Mouse (Mus musculus) megakaryocyte progenitor cell, adult 5-6 weeks (primary cell): ENCODE data around the gene Stat5b. TPM values are rescaled to one million over a fixed set of nuclear protein-coding genes. Genes with fewer than 3 reads are reported as not detected.

Source experiments
- ATAC-seq: replicated peaks from 2 replicates; pipeline ENCODE4 v1.8.0; 2016; ENCODE audit warnings: mild to moderate bottlenecking, moderate TSS enrichment, inconsistent platforms; ENCODE audit not compliant: poor library complexity
- total RNA-seq, 2 experiments: library from RNA; stranded (forward) in 1 of 2; stranded (reverse) in 1 of 2; fragments of 157-497, 149-512 nt in 1 of 2; fragments of 200-1000 nt in 1 of 2; gene quantifications; 2 replicates each; pipeline versions ENCODE4 v1.2.3 to v1.2.4; 2015 to 2017

Stat5b gene
- total RNA-seq, 2 experiments from 2014 or later = 29.4 to 32.2 TPM

DNA sequence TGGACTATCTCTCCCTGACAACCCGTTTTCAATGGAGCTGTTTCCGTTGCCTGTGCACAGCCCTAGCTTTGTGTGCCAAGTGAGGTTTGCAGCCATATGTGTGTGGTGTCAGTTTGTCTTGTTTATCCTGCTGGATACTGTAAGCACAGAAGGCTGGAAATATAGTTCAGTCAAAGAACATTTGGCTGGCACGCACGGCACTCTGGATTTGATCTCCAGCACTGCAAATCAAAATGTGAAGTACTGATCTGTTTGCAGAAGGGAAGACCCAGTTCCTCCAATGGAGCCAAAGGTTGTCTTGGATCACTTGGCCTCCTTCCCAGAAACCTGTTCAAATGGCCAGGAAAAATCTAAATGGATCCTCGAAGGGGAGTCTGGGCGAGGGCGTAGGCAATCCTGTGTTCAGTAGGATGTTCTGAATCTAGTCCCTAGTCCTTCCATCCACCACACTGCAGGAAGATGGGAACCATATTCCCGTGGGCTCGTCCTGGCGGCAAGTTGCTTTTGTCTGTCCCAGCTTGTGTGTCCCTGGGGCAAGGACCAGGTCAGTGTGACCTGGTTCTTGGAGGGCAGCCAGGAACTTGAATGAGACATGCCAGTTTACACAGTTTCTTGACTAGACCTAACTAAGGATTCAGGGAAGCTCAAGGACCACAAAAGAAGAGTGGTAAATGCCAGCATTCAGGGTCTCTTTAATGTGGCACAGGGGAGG lies 19.9 kb upstream of the Stat5b start:
- no peak for ATAC-seq

DNA sequence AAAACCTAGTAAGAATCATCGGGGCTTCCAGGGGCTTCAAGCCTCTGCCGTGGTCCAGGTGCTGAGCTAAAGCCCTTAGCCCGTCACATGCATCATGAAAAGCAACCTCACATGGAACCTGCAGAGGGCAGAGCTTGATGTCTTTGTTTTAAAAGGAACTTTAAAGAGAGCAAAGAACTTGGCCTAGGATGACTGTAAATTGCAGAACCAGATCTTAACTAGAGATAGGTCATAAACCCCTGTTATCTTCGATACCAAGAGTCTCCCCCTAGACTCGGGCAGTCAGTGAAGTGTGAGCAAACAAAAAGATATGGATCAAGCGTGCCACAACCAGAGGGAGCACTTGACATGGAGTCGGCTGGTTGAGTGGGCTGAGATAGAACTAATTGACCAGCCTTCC lies 15.1 kb upstream of the Stat5b start:
- peak; percentile 50 for ATAC-seq

DNA sequence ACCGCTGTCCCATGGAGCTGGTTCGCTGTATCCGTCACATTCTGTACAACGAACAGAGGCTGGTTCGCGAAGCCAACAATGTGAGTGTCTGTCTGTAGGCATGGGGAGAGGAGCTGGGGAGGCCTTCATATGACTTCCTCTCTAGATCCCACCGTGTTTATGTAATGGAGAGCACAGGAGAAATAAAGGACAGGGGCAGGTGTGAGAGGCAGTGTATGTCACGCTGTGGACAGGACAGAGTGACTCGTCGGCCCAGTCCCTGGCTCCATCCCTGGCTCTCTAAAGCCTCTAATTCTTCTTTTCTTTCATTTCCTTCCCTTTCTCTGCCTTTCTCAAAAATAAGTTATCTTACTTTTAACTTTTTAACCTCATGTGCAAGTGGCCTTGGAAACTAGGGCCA lies 12.6 kb upstream of the Stat5b start:
- ATAC-seq = no peak

DNA sequence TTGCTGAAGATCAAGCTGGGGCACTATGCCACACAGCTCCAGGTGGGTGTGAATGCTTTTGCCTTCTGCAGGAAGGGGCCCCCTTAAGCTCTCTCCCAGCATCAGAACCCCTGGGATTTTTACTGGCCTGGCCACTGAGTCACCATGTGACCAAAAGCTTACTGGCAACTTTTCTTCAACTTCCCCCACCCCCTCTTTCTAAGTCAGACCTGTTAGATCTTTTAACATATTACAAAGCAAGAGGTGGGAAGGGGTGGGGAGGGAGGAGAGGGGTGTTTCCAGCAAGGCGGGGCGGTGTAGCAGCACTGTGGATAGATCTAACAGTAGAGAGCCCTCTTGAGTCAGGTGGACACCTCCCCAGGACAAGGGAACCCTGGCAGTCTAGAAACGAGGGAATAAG lies 11.3 kb upstream of the Stat5b start:
- no peak for ATAC-seq

DNA sequence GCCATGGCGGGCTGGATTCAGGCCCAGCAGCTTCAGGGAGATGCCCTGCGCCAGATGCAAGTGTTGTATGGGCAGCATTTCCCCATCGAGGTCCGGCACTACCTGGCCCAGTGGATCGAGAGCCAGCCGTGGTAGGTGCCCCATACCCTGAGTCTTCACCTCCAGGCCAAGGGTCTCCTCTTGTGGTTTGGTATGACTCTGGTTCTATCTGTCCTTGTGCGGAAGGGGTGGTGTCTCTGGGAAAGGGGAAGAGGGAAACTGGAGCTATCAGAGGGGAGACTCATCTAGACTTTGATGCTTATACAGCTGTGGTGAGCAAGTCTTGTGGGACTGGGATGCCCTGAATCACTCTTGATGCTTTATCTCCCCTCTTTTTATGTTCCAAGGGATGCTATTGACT lies 10.8 kb upstream of the Stat5b start:
- peak; percentile 16; the same call in 1 of the 2 replicates for ATAC-seq

DNA sequence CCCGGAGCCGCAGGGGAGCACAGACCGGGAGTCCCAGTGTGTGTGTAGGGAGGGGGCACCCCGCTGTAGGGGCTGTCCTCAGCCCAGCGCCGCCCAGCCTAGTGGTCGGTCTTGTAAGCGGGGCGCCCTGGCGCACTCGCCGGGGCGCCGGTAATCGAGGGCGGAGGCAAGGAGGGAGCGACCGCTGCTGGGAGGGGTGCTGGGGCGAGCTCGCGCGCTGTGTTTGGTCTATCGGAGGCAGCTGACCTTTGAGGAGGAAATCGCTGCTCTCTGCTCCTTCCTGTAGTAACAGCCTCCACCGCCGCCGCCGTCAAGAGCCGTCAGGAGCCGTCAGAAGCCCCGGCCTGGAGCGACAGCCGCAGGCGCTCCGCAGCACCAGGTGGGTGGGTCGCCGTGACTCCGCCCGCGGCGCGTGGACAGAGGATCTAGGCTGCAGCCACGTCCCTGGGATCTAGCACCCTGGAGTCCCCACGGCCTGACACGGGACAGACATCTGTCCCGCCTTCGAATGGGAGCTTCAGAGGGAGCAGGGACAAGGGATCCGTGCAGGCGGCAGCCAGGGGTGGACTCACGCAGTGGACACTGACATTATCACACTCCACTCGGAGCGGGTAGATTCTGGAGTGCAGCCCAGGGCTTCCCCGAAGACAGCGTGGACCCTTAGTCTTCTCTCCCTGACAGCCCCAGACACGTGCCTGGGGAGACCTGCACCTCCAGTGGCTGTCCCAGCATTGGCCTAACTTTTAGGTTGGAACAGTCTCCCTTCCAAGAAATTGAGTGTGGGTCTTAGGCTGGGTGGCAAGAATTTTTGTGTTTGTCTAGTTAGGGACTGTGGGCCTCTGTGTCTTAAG lies 9.9 kb upstream of the Stat5b start:
- peak; percentile 91 for ATAC-seq

DNA sequence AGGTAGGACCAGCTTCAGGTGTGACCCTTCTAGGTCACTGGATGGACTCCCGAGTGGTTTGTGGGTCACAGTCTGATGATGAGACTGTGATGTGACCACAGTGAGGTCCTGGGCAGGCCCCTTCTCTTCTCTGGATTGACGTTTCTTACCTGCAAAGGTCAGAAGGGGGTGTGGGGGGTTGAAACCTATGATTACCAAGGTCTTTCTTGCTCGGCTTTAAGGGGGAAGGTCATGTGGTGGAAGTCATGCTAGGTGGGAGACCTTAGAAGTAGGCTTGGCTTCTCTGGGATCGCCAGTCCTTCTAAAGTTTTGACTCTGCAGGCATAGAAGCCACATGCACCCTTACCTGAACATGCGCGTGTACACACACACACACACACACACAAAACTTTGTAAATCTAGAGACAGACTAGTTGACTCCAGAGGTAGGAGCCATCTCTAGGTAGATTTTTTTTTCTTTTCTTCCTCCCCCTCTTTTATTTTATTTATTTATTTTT lies 9.1 kb upstream of the Stat5b start:
- ATAC-seq = no peak

DNA sequence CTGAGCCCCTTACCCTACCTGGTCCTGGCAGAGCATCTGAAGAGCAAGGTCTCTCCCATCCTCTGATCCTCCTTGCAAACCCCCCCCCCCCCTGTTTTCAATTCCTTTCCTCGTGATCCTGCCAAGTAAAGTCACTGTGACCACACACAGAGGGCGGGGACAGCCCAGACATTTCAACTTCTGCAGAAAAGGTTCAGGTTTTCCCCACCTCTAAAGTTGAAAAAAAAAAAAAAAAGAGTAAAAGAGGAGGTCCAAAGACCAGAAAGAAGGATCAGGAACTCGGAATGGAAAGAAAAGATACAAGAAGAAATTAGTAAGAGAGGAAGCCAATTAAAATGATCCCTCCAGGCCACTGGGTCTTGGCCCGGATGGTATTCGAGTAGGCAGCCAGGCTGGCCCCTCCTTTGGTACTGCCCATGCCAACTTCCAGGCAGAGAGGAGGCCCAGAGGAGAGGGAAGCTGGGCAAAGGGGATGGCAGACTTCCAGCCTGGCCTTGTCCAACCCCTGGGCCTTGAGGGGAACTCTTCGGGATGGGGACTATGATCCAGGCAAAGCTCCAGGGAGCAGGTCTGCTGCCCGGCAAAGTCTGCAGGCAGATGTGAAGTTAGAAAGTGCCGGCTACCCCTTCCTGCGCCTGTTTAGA lies 8.5 kb upstream of the Stat5b start, which contains the start of gene Stat5a:
Gene Stat5a, plus strand, starts transcription at position 417 of the 644 bp plus-strand sequence.
- ATAC-seq = no peak

DNA sequence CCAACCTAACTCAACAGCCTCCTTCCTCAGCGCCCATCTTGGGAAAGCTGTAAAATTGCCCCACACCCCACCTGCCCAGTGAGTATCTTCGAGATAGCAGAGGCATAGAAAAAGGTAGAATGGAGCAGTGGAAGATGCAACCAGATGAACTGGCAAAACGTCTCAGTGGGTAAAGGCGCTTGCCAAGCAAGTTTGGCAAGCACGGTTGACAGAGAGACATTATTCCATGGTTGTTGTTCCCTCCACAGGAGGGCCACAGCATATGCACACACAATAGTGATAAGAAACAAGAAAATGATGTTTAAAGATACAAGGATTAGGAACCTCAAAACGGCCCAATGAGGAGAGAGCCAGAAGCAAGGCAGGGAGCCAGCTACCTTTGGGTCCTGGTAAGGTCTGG lies 7.4 kb upstream of the Stat5b start:
- ATAC-seq = no peak

DNA sequence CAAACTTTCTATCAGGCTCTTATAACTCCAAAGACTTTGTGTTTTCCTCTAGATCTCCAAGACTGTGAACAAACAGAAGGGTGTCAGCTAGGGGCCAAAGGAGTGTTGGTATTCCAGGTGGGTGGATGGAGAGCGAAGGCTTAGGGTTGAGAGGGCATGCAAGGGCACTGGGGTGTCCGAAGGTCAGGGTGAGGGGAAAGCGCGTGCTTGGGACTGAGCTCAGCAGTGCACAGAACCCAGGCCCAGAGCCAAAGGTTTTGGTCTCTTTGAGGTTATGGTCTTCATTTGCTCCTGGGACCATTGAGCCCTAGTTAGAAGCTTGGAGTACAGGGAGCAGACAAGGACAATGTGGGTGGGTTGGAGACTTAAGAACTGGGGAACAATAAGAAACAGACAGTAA lies 4.7 kb upstream of the Stat5b start:
- no peak for ATAC-seq

DNA sequence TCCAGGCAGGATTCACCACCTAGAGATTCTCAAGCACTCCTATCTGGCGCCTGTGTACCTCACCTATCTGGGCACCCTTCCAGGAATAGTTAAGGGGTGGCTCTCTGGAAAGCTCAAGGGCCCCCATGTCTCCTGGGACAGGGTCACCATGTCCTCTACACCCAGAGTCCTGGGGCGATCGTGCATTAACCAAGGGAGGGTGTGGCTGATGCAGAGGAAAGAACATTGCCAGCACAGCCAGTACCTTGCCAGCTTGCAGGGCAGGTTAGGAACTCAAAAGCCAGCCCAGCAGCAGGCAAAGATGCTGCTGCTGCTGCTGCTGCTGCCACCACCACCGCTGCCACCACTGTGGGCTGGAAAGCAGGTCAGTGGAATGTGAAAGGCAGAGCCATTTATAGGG lies 3.7 kb upstream of the Stat5b start:
- no peak for ATAC-seq

DNA sequence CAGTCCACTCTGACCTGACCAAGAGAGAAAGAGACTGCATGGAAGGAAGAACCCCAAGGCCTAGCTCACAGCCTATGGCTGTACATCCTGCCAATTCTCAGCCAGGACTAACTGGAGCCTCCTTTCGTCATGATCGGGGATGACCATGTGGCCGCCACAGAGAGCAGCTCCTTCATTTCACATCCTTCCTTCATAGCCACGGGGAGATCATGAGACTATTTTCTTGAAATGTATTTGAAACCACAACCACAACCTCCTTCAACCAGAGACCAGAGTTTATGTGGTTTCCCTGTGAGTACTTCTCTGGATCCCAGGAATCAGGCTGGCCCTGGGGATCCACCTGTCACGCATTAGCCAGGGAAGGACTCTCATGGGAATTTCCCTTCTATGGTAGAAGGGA lies 2.5 kb upstream of the Stat5b start:
- 0 out of 2 replicates have a peak, but pooled peaks have one; percentile 17 for ATAC-seq

DNA sequence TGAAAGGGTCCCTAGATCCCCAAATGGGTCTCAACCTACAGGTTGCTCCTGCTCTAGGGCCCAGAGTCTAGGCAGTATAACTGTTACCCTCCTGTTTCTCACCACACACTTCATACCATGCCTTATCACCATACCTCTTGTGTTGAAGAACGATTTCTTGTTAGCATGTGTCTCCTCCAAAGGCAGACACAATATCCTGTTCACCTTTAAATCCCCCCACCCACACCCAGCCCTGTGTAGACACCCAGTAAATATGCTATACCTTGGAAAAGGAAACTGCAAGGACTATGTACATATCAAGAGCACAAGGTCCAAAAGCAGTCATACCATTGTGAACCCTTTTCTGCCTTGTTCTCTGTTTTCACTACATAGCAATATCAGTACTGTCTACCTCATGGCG lies 1.6 kb upstream of the Stat5b start:
- no peak for ATAC-seq

DNA sequence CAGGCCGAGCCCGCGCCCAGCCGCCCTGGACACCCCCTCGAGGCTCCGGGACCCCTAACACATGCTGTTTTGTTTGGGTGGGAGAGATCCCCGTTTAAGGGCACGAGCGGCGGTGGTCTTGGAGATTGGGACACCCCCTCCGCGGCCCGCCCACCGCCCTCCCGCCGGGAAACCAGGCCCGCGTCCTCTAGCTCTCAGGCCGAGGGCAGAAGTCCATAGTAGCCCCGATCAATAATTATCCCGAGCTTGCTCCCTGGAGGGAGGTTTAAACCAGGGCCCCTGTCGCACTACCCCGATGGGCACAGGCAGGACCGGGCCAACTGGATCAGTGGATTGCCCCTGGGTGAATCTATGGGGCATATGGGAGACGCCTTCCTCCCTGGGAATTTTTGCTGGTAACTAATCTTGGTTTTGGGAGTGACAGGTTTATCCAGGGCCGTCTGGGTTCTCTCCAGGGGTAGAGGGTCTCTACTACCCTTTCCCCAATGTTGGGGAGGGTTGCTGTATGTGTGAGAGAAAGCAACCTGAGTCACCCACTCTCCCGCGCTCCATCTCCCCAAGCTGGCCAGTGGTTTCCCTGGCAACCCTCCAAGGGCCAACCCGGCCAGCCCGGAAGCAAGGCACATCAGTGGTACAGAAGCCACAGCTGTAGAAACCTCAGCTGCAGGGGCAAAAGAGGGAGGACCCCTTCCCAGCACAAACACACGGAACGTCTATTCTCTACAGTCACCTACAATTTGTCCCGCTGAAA lies 429 bp upstream of the Stat5b start:
- no peak for ATAC-seq

DNA sequence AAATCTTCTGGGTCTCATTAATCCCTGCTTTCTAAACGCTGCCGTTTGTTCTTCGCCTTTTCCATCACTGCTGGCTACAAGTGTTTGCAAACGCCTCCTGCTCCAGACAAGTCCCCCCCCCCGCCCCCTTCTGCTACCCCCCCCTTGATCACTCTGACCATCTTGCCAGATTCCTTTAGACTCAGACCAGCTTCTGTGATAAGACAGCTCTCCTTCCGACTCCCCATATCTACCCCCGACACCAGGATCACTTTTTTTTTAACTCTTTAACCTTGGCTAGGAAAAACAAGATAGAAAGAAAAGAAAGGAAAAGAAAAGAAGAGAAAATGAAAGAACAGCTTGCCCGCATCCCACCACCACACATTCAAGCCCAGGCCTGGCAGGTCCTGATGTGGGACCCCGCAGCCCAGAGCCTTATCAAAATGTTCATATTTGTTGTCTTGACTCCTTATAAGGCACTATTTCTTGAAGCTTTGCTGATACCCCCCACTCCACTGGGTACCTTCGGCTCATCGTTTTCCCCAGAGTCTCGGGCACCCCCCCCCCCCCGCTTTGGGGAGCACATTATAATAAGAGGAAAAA lies 977 bp downstream of the Stat5b start:
- ATAC-seq = peak; percentile 36

DNA sequence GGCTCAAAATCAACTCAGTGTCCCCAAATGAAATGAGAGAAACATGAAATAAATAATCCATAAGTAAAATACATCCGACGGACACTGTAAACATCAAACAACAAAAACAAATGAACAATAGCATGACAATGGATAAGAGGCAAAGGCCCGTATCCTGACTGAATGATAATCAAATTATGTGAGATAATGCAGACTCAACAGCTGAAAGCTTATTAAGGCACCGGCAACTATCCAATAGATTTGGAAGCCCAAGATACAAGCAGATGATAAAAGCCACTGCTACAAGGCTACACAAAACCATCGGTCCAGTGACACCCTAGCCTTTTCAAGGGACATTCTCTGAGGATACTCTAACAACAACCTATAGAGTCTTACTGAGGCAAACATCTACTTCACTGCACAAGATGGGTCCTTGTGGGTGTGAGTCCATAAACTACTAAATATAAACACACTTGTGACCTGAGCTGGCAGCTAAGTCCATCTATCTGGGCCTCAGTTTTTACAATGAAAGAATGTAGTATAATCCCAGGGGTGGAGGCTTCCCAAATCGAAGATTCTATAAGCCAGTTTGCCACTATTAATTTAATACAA lies 1.6 kb downstream of the Stat5b start:
- ATAC-seq = no peak

DNA sequence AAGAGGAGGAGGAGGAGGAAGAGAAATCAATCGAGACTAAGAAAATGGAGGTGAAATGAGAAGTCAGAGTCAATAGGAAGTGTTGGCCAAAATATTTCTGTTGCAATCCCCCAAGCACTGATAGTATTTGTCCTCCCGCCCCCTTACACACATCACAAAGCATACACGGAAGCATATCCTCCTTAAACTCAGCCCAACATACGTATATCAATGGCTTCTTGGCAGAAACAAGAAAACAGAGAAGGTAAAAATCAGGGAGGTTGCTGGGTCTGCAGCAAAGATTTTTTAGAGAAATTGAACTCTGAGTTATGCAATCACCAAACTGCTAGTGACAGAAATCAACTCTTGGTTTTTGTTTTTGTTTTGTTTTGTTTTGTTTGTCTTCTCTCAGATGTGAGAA lies 2.4 kb downstream of the Stat5b start:
- ATAC-seq = peak; percentile 46

DNA sequence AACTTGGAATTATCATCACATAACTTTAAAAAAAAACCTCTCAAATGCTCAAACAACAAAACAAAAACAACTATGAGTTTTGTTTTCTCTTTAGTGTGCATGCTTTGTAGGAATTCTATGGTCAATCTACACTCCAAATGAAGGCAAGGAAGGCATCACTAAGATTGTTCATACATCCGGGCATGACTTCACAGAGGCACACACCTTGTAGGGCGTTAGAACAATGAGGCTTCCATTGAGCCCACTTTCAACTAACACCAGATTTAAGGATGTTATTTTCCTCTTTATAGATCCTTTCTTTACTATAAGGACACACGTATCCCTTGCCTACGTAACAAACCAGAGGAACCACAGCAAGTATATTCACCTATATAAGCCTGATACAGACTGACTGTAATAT lies 3.0 kb downstream of the Stat5b start:
- ATAC-seq = no peak

DNA sequence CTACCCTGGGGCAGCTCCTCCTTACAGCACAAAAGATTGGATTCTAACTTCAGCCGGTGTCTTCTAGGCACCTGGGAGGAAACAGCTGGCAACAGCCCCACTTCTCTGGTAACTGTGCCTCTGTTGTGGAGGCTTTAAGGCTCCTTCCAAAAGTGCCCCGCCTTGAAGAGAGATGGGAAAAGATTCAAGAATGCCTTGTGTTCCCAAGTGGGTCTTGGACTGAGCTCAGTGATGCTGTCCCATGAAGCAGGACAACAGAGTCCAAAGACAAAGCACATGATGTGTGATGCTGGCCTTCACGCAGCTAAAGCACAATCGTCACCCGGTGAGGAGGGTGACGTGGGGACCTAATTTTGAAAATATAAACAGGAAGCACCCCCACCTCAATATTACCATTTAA lies 4.7 kb downstream of the Stat5b start:
- ATAC-seq = no peak

DNA sequence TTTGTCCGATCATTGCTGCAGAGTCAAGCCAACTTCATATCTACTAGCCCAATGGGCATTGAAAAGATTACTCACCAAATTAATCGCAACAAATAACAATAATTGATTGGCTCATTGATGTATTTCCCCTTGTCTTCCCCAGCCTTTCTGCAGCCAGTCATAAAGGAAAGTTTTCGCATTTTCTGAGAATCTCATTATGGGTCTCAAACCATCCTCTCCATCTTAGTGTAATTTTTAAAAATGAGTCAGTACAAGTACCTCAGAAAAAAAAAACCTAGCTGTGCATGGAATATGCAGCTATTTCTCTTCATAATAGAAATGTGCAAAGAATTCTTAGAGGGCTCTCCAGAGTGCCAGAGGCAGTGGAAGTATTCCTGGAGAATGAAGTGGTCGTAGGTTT lies 6.4 kb downstream of the Stat5b start:
- ATAC-seq = no peak
